Mouse (Mus musculus) CH12F3 (cell line): ENCODE measurements around the gene Gzmd.

Experiments used
- in situ Hi-C: fragments of 300-500 bp; cut with MboI; formaldehyde crosslinking; loops from 2 replicates; pipeline ENCODE4 v1.14.3; 2020; ENCODE audit warnings: low sequenced_read_pairs

Gzmd gene

GRCm38 (mm10) chr14:56085167-56085566 is 47.2 kb downstream of the Gzmd start, which contains the start of gene Mcpt8:
Mcpt8 (minus strand) TSS chr14:56085273.
- in situ Hi-C loops: no loop called here

GRCm38 (mm10) chr14:56082016-56082415 is 50.4 kb downstream of the Gzmd start:
- in situ Hi-C loops: no loop called here
